Mouse (Mus musculus) lung, postnatal 0 days (tissue): ENCODE data around the gene Zfp12. TPM values are rescaled to one million over a fixed set of nuclear protein-coding genes. Genes with fewer than 3 reads are reported as not detected.

Experiments
- ATAC-seq: fragments of 200-750 bp; cut with Nextera tagmentation; 2 replicates; pipeline ENCODE4 v1.8.0; 2017; ENCODE audit warnings: moderate library complexity
- DNase-seq: peaks from one replicate; pipeline ENCODE4 v3.0.0-alpha.2; 2016; ENCODE audit warnings: low spot score
- H3K27ac ChIP-seq: fragments of 300-500 bp; sonication (generic); 2 replicates; pipeline ENCODE4 v1.5.1; 2014; ENCODE audit warnings: antibody characterized with exemption, mild to moderate bottlenecking, low read length, mixed read lengths
- H3K27me3 ChIP-seq: fragments of 300-500 bp; sonication (generic); replicated peaks from 2 replicates; pipeline ENCODE4 v1.6.1; 2014; ENCODE audit warnings: low read length, mixed read lengths; ENCODE audit not compliant: insufficient read depth
- H3K36me3 ChIP-seq: fragments of 300-500 bp; sonication (generic); 2 replicates; pipeline ENCODE4 v1.6.1; 2014; ENCODE audit warnings: low read length, mixed read lengths; ENCODE audit not compliant: insufficient read depth
- H3K4me1 ChIP-seq: fragments of 300-500 bp; sonication (generic); 2 replicates; pipeline ENCODE4 v1.6.1; 2014; ENCODE audit warnings: antibody characterized with exemption, low read depth, low read length, mixed read lengths; ENCODE audit not compliant: insufficient read depth
- H3K4me2 ChIP-seq: fragments of 300-500 bp; sonication (generic); replicated peaks from 2 replicates; pipeline ENCODE4 v1.6.1; 2014; ENCODE audit warnings: low read depth, mild to moderate bottlenecking, low read length, moderate library complexity, mixed read lengths
- H3K4me3 ChIP-seq: fragments of 300-500 bp; sonication (generic); 2 replicates; pipeline ENCODE4 v1.5.1; 2014; ENCODE audit warnings: low read depth, low read length
- H3K9ac ChIP-seq: fragments of 300-500 bp; sonication (generic); replicated peaks from 2 replicates; pipeline ENCODE4 v1.6.1; 2014; ENCODE audit warnings: low read depth, mild to moderate bottlenecking
- H3K9me3 ChIP-seq: fragments of 300-500 bp; sonication (generic); 2 replicates; pipeline ENCODE4 v1.6.1; 2016; ENCODE audit warnings: low read length, mixed read lengths
- CTCF ChIP-seq: IDR thresholded peaks from 2 replicates; pipeline ENCODE4 v1.5.1; 2016; ENCODE audit warnings: antibody characterized with exemption, mild to moderate bottlenecking
- EP300 ChIP-seq: IDR thresholded peaks from 2 replicates; pipeline ENCODE4 v1.6.1; 2016; ENCODE audit warnings: antibody characterized with exemption, mild to moderate bottlenecking, control low read depth
- WGBS: fragments of 180-500 bp; shearing (Covaris S2); extraction: QIAGEN DNeasy Blood & Tissue Kit; methylation state at CpG from one replicate; pipeline ENCODE4 v1.1.7; 2014; 5-methylcytosine and 5-hydroxymethylcytosine counted together
- polyA plus RNA-seq: library from polyadenylated mRNA; unstranded; fragments of >200 nt; fragmentation: Nextera tagmentation; extraction: Ambion mirVana; gene quantifications from 2 replicates; pipeline ENCODE4 v1.2.1, GENCODE M21; 2015

The Zfp12 gene
- polyA plus RNA-seq, 1 experiment from 2014 or later: 6.7 TPM

GRCm38 (mm10) chr5:143252791-143253185 is 17.8 kb downstream of the Zfp12 start:
- H3K9ac ChIP-seq: no peak overlapping the region
- TF ChIP-seq CTCF: no peak
- TF ChIP-seq EP300: no peak
- H3K27me3 ChIP-seq: peaks cover 47% of the 10 kb centered on the region
- no peak for DNase-seq
- H3K4me3 ChIP-seq: peak overlapping the region; percentile 35; the same call in 1 of the 2 replicates
- peaks cover 8% of the 10 kb centered on the region; the same call in 1 of the 2 replicates for H3K4me1 ChIP-seq
- H3K9me3 ChIP-seq: no peaks in the 10 kb centered on the region
- no peaks in the 10 kb centered on the region; the same call in 1 of the 2 replicates for H3K36me3 ChIP-seq
- no peak overlapping the region for H3K4me2 ChIP-seq
- ATAC-seq: no peak
- H3K27ac ChIP-seq: no peak overlapping the region
- WGBS: 40% methylated on average over 18 of the region's 18 CpGs

- H3K27ac ChIP-seq: no peak overlapping the region
- no peak for TF ChIP-seq CTCF
- no peak overlapping the region for H3K9ac ChIP-seq
- H3K9me3 ChIP-seq: no peaks in the 10 kb centered on the region
- DNase-seq: no peak
- WGBS: 6% methylated on average over 89 of the region's 103 CpGs
- ATAC-seq: 0 out of 2 replicates have a peak, but pooled peaks have one; percentile 17
- no peaks in the 10 kb centered on the region; the same call in 1 of the 2 replicates for H3K36me3 ChIP-seq
- H3K4me2 ChIP-seq: peak overlapping the region; percentile 65
- peak overlapping the region; percentile 35 for H3K4me3 ChIP-seq
- H3K4me1 ChIP-seq: peaks cover 8% of the 10 kb centered on the region; the same call in 1 of the 2 replicates
- peaks cover 47% of the 10 kb centered on the region for H3K27me3 ChIP-seq
Measured at GRCm38 (mm10) chr5:143253186-143253880, 18.4 kb downstream of the Zfp12 start.

- Histone ChIP-seq H3K36me3 (no peaks in the 10 kb centered on the region; the same call in 1 of the 2 replicates), H3K4me3 (peak overlapping the region; percentile 35), H3K27me3 (peaks cover 47% of the 10 kb centered on the region), H3K4me1 (peaks cover 8% of the 10 kb centered on the region; the same call in 1 of the 2 replicates), H3K27ac (no peak overlapping the region), H3K4me2 (peak overlapping the region; percentile 65), H3K9ac (no peak overlapping the region), H3K9me3 (no peaks in the 10 kb centered on the region)
- DNase-seq (no peak), ATAC-seq (peak; percentile 16; the same call in 1 of the 2 replicates)
- 8% methylated on average over 57 of the region's 81 CpGs for WGBS
- TF ChIP-seq CTCF (no peak), EP300 (no peak)
Measured at GRCm38 (mm10) chr5:143253881-143254486, 19.0 kb downstream of the Zfp12 start.

GRCm38 (mm10) chr5:143254487-143255130 is 19.6 kb downstream of the Zfp12 start:
- Histone ChIP-seq H3K27me3 (peaks cover 47% of the 10 kb centered on the region), H3K4me3 (no peak overlapping the region), H3K36me3 (no peaks in the 10 kb centered on the region; the same call in 1 of the 2 replicates), H3K9ac (no peak overlapping the region), H3K4me1 (peaks cover 8% of the 10 kb centered on the region; the same call in 1 of the 2 replicates), H3K9me3 (no peaks in the 10 kb centered on the region), H3K27ac (no peak overlapping the region), H3K4me2 (peak overlapping the region; percentile 19; the same call in 1 of the 2 replicates)
- ATAC-seq (no peak), DNase-seq (no peak)
- 20% methylated on average over 65 of the region's 66 CpGs for WGBS
- TF ChIP-seq EP300 (no peak), CTCF (no peak)

- peak overlapping the region; percentile 19; the same call in 1 of the 2 replicates for H3K4me2 ChIP-seq
- no peak for TF ChIP-seq CTCF
- H3K27me3 ChIP-seq: peaks cover 47% of the 10 kb centered on the region
- no peak overlapping the region for H3K27ac ChIP-seq
- ATAC-seq (no peak), DNase-seq (no peak)
- H3K9me3 ChIP-seq: no peaks in the 10 kb centered on the region
- no peaks in the 10 kb centered on the region; the same call in 1 of the 2 replicates for H3K36me3 ChIP-seq
- peaks cover 8% of the 10 kb centered on the region; the same call in 1 of the 2 replicates for H3K4me1 ChIP-seq
- H3K9ac ChIP-seq: no peak overlapping the region
- WGBS: 37% methylated on average over 24 of the region's 24 CpGs
- H3K4me3 ChIP-seq: no peak overlapping the region
Measured at GRCm38 (mm10) chr5:143255131-143255519, 20.2 kb downstream of the Zfp12 start.

- no peak overlapping the region for H3K4me3 ChIP-seq
- H3K9me3 ChIP-seq: no peaks in the 10 kb centered on the region
- DNase-seq (no peak), ATAC-seq (no peak)
- H3K9ac ChIP-seq: no peak overlapping the region
- H3K27ac ChIP-seq: no peak overlapping the region
- no peak for TF ChIP-seq CTCF
- no peak for TF ChIP-seq EP300
- WGBS: 92% methylated on average over 5 of the region's 5 CpGs
- H3K36me3 ChIP-seq: no peaks in the 10 kb centered on the region; the same call in 1 of the 2 replicates
- peaks cover 8% of the 10 kb centered on the region; the same call in 1 of the 2 replicates for H3K4me1 ChIP-seq
- no peak overlapping the region for H3K4me2 ChIP-seq
- H3K27me3 ChIP-seq: peaks cover 47% of the 10 kb centered on the region
Measured at GRCm38 (mm10) chr5:143255802-143256201, 20.8 kb downstream of the Zfp12 start.
